ENCODE assay signal across 25 mouse cellular contexts in the genomic region with DNA sequence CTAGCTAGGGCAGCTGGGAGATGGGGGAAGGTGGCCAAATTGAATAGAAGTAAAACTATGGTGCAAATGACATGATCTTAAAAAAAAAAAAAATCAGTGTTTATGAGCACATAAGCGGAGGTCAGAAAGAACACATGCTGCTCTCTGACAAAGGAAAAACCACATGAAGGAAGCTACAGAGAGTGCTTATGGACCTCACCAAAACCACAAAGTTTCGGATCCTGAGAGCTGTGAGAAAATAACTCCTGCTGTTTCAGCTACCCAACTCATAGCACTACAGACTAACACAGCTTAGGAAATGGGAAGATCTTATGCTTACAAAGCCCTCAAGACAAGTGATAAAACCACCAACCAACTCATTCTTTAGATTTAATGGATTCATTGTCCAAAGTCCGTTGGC. TPM values are rescaled to one million over a fixed set of nuclear protein-coding genes. Genes with fewer than 3 reads are reported as not detected.
DNase-seq lines count a peak whose midpoint lies in the region; ATAC-seq and TF ChIP-seq lines count a peak whose summit lies in the region.
"Had no signal": no experiment of that assay in that cellular context is flagged by ENCODE, and none has a peak within 500 bp of the region (broad histone marks: within the 10 kb centered on the region; RNA-seq: fewer than 3 reads in every experiment).

No protein-coding gene starts in this region.

- no peak for TF ChIP-seq POLR2A in liver, adult 2 months (IDR thresholded peaks at IDR 0.05; ENCODE audit: extremely low read depth, insufficient read depth, low read length)

- no peak for TF ChIP-seq CTCF in liver, adult 2 months (IDR thresholded peaks at IDR 0.05; ENCODE audit: low read depth, low read length)
- no peak for TF ChIP-seq CTCF in gastrocnemius, adult 2 months (IDR thresholded peaks at IDR 0.05)

- no peaks in the 10 kb centered on the region for H3K27me3 ChIP-seq in liver, adult 2 months (ENCODE audit: control insufficient read depth, insufficient read depth, low read length)
- H3K27me3 ChIP-seq in liver, embryonic 12.5 days (replicated peaks): no peaks in the 10 kb centered on the region
- H3K27me3 ChIP-seq: forebrain, embryonic 13.5 days; heart, embryonic 12.5 days; megakaryocyte, embryonic 14.5 days; neural tube, embryonic 15.5 days had no signal

- no peaks in the 10 kb centered on the region for H3K9me3 ChIP-seq in liver, embryonic 12.5 days (replicated peaks)
- H3K9me3 ChIP-seq: forebrain, embryonic 13.5 days; heart, embryonic 12.5 days; limb, embryonic 10.5 days; megakaryocyte, embryonic 14.5 days; neural tube, embryonic 15.5 days had no signal

- peaks cover 2% of the 10 kb centered on the region; the same call in 1 of the 2 replicates for H3K79me2 ChIP-seq in liver, adult 2 months (ENCODE audit: control insufficient read depth, insufficient read depth, low read length)

- H3K4me3 ChIP-seq in liver, adult 2 months (ENCODE audit: insufficient read depth, low read depth, low read length): no peak overlapping the region
- no peak overlapping the region for H3K4me3 ChIP-seq in liver, embryonic 12.5 days
- no peak overlapping the region for H3K4me3 ChIP-seq in gastrocnemius, adult 2 months
- H3K4me3 ChIP-seq: forebrain, embryonic 13.5 days; heart, embryonic 12.5 days; limb, embryonic 10.5 days; megakaryocyte, embryonic 14.5 days; neural tube, embryonic 15.5 days had no signal

- H3K36me3 ChIP-seq in liver, adult 2 months (ENCODE audit: control insufficient read depth, insufficient read depth, low read length): peaks cover 8% of the 10 kb centered on the region; the same call in 1 of the 2 replicates
- peaks cover 11% of the 10 kb centered on the region for H3K36me3 ChIP-seq in liver, embryonic 12.5 days

- H3K27ac ChIP-seq in liver, adult 2 months (replicated peaks; ENCODE audit: insufficient read depth, low read depth, low read length): no peak overlapping the region
- H3K27ac ChIP-seq in liver, embryonic 12.5 days: no peak overlapping the region
- H3K27ac ChIP-seq in gastrocnemius, adult 2 months: no peak overlapping the region
- H3K27ac ChIP-seq: forebrain, embryonic 13.5 days; hindbrain, postnatal 0 days; limb, embryonic 10.5 days; neural tube, embryonic 15.5 days had no signal

- no peak overlapping the region for H3K9ac ChIP-seq in liver, adult 2 months (ENCODE audit: low read depth, low read length)
- no peak overlapping the region for H3K9ac ChIP-seq in liver, embryonic 12.5 days
- H3K9ac ChIP-seq: forebrain, embryonic 13.5 days; heart, embryonic 12.5 days; liver, postnatal 0 days; neural tube, embryonic 15.5 days had no signal

- no peak for ATAC-seq in liver, embryonic 12.5 days
- ATAC-seq in granulocyte monocyte progenitor cell, adult 5-6 weeks (replicated peaks; ENCODE audit: poor library complexity, severe bottlenecking): peak; percentile 95
- ATAC-seq in monocyte, adult 5-6 weeks (replicated peaks; ENCODE audit: insufficient number of reproducible peaks, low FRiP score, low TSS enrichment, poor library complexity, severe bottlenecking): peak; percentile 76
- ATAC-seq: forebrain, embryonic 13.5 days; hindbrain, postnatal 0 days; intestine, postnatal 0 days; liver, postnatal 0 days; lung, postnatal 0 days had no signal

- H3K4me1 ChIP-seq in liver, adult 2 months (ENCODE audit: control insufficient read depth, insufficient read depth, low read length): no peaks in the 10 kb centered on the region; the same call in 1 of the 2 replicates
- H3K4me1 ChIP-seq in liver, embryonic 12.5 days: no peaks in the 10 kb centered on the region
- H3K4me1 ChIP-seq: forebrain, embryonic 13.5 days; heart, embryonic 12.5 days; limb, embryonic 10.5 days; neural tube, embryonic 15.5 days had no signal

- WGBS in liver, adult 2 months: 89% methylated on average over 3 of the region's 3 CpGs
- 61% methylated on average over 3 of the region's 3 CpGs for WGBS in liver, embryonic 12.5 days (ENCODE audit: insufficient replicate concordance)

- DNase-seq in liver, adult 2 months (ENCODE audit: extremely low read depth, low read depth, low spot score): peak; percentile 31
- no peak for DNase-seq in gastrocnemius, adult 2 months
- DNase-seq in adrenal gland, adult 2 months: no peak
- no peak for DNase-seq in right cerebral cortex, postnatal 10 days (ENCODE audit: low spot score in 2 of 2)
- DNase-seq: adrenal gland, postnatal 36 days; cerebellum, adult 2 months; cerebellum, postnatal 25 days; gastrocnemius, postnatal 10 days; heart, adult 11 months; heart, postnatal 10 days; kidney, postnatal 4 days; liver; liver, postnatal 0 days; midbrain, embryonic 14.5 days had no signal

- H3K4me2 ChIP-seq in liver, embryonic 12.5 days: no peak overlapping the region
- H3K4me2 ChIP-seq: forebrain, embryonic 13.5 days; heart, embryonic 12.5 days; neural tube, embryonic 15.5 days had no signal

- intact Hi-C loops in gastrocnemius, adult 2 months (cut with DNase I): no loop called here

RNA-seq across cellular contexts. Expression of gene Mapk8, which starts 46.9 kb away (rescaled TPM):
- total RNA-seq in liver, adult 2 months (2014; rRNA removed): 22.4 and 26.9 TPM in 2 replicates
- 10.4 and 12.1 TPM in 2 replicates for polyA plus RNA-seq in liver, adult 2 months (2012; rRNA removed)
- 5.9 and 6.8 TPM in 2 replicates for polyA plus RNA-seq in liver, embryonic 12.5 days (2016; fragmentation: Nextera tagmentation; extraction: Ambion mirVana)
- total RNA-seq in granulocyte monocyte progenitor cell, adult 5-6 weeks (2014; fragmentation: Nextera tagmentation): 32.2 and 38.8 TPM in 2 replicates
- 50.2 and 53.8 TPM in 2 replicates for total RNA-seq in granulocyte monocyte progenitor cell, adult 5-6 weeks (2017)
- 45.5 to 65.9 TPM (median 59.4 TPM) in 3 replicates for total RNA-seq in monocyte, adult 5-6 weeks (2017)
- total RNA-seq in gastrocnemius, adult 2 months (2021): 10 to 100 TPM; 28.8 to 39.0 TPM
- total RNA-seq in adrenal gland, adult 2 months (2021): 10 to 100 TPM; 21.6 to 25.1 TPM
- polyA plus RNA-seq in adrenal gland, adult 2 months (2012; rRNA removed): 8.9 and 12.8 TPM in 2 replicates
